Mouse (Mus musculus): ENCODE data around the gene Ddx6. TPM values are rescaled to one million over a fixed set of nuclear protein-coding genes. Genes with fewer than 3 reads are reported as not detected.
"Not testable (repeated sequence)": the region's sequence is repeated elsewhere in the genome, so short reads cannot be mapped to it uniquely, and the experiment has no call there.

The Ddx6 gene
- polyA plus RNA-seq (2016; fragmentation: Nextera tagmentation; extraction: Ambion mirVana), result 17.6 and 26.7 TPM in 2 replicates

GRCm38 (mm10) chr9:44604779-44605615 lies at the start of gene Ddx6:
Gene Ddx6 (plus strand): TSS chr9:44604892.
- peak; percentile 77 for ATAC-seq (ENCODE audit: low FRiP score, low read depth)
- no peaks in the 10 kb centered on the region for H3K27me3 ChIP-seq (replicated peaks)
- H3K4me3 ChIP-seq, result peak within 1 kb of the TSS; percentile 99
- peak within 1 kb of the TSS; percentile 99 for H3K27ac ChIP-seq
- WGBS, result 1% methylated on average over 67 of the region's 80 CpGs
- H3K9ac ChIP-seq, result peak within 1 kb of the TSS; percentile 100
- no peaks in the 10 kb centered on the region for H3K9me3 ChIP-seq
- peaks cover 23% of the 10 kb centered on the region for H3K4me1 ChIP-seq
- peak within 1 kb of the TSS; percentile 88 for H3K4me2 ChIP-seq (replicated peaks)
- H3K36me3 ChIP-seq, result peaks cover 23% of the 10 kb centered on the region

- no peak for ATAC-seq (ENCODE audit: low FRiP score, low read depth)
- H3K36me3 ChIP-seq, result no peaks in the 10 kb centered on the region
- 63% methylated on average over 4 of the region's 4 CpGs for WGBS
Observed at GRCm38 (mm10) chr9:44561597-44561996, 43.1 kb upstream of the Ddx6 start, which contains the start of gene Cxcr5. Gene Cxcr5 (minus strand): TSS chr9:44561877.

GRCm38 (mm10) chr9:44562936-44563335 lies 41.8 kb upstream of the Ddx6 start:
- Histone ChIP-seq H3K4me3 (no peak overlapping the region), H3K4me2 (replicated peaks) (no peak overlapping the region), H3K9me3 (no peaks in the 10 kb centered on the region), H3K27me3 (replicated peaks) (no peaks in the 10 kb centered on the region), H3K27ac (no peak overlapping the region), H3K4me1 (no peaks in the 10 kb centered on the region), H3K9ac (no peak overlapping the region), H3K36me3 (no peaks in the 10 kb centered on the region)
- ATAC-seq (ENCODE audit: low FRiP score, low read depth), result no peak
- 59% methylated on average over 12 of the region's 12 CpGs for WGBS

More at GRCm38 (mm10) chr9:44561597-44561996, 43.1 kb upstream of the Ddx6 start, which contains the start of gene Cxcr5:
- Histone ChIP-seq H3K4me3 (no peak within 1 kb of the TSS), H3K4me1 (no peaks in the 10 kb centered on the region), H3K27me3 (replicated peaks) (no peaks in the 10 kb centered on the region), H3K9ac (no peak within 1 kb of the TSS), H3K27ac (no peak within 1 kb of the TSS), H3K4me2 (replicated peaks) (no peak within 1 kb of the TSS), H3K9me3 (no peaks in the 10 kb centered on the region)

GRCm38 (mm10) chr9:44565367-44565766 lies 39.3 kb upstream of the Ddx6 start:
- no peak overlapping the region for H3K4me3 ChIP-seq
- ATAC-seq (ENCODE audit: low FRiP score, low read depth), result no peak
- H3K4me2 ChIP-seq (replicated peaks), result no peak overlapping the region
- 43% methylated on average over 6 of the region's 6 CpGs for WGBS
- no peak overlapping the region for H3K27ac ChIP-seq
- no peaks in the 10 kb centered on the region for H3K4me1 ChIP-seq
- H3K36me3 ChIP-seq, result no peaks in the 10 kb centered on the region
- no peaks in the 10 kb centered on the region for H3K9me3 ChIP-seq
- no peaks in the 10 kb centered on the region for H3K27me3 ChIP-seq (replicated peaks)
- H3K9ac ChIP-seq, result no peak overlapping the region

GRCm38 (mm10) chr9:44567338-44568082 lies 37.2 kb upstream of the Ddx6 start:
- no peaks in the 10 kb centered on the region for H3K36me3 ChIP-seq

GRCm38 (mm10) chr9:44568083-44568455 lies 36.6 kb upstream of the Ddx6 start:
- H3K36me3 ChIP-seq, result no peaks in the 10 kb centered on the region
- H3K4me1 ChIP-seq, result no peaks in the 10 kb centered on the region
- no peak overlapping the region for H3K4me3 ChIP-seq
- ATAC-seq (ENCODE audit: low FRiP score, low read depth), result no peak
- H3K9ac ChIP-seq, result no peak overlapping the region
- no peaks in the 10 kb centered on the region for H3K9me3 ChIP-seq
- no peak overlapping the region for H3K4me2 ChIP-seq (replicated peaks)
- no peaks in the 10 kb centered on the region for H3K27me3 ChIP-seq (replicated peaks)
- no peak overlapping the region for H3K27ac ChIP-seq
- WGBS, result 45% methylated on average over 7 of the region's 7 CpGs

More at GRCm38 (mm10) chr9:44567338-44568082, 37.2 kb upstream of the Ddx6 start:
- H3K27ac ChIP-seq, result no peak overlapping the region
- WGBS, result 81% methylated on average over 9 of the region's 9 CpGs
- H3K9me3 ChIP-seq, result no peaks in the 10 kb centered on the region
- no peak overlapping the region for H3K9ac ChIP-seq
- no peak overlapping the region for H3K4me3 ChIP-seq
- H3K4me2 ChIP-seq (replicated peaks), result no peak overlapping the region
- ATAC-seq (ENCODE audit: low FRiP score, low read depth), result no peak
- H3K4me1 ChIP-seq, result no peaks in the 10 kb centered on the region
- H3K27me3 ChIP-seq (replicated peaks), result no peaks in the 10 kb centered on the region

- no peak overlapping the region for H3K4me2 ChIP-seq (replicated peaks)
- H3K9ac ChIP-seq, result no peak overlapping the region
- H3K27me3 ChIP-seq (replicated peaks), result no peaks in the 10 kb centered on the region
- 77% methylated on average over 12 of the region's 12 CpGs for WGBS
- no peaks in the 10 kb centered on the region for H3K4me1 ChIP-seq
- no peak for ATAC-seq (ENCODE audit: low FRiP score, low read depth)
- H3K27ac ChIP-seq, result no peak overlapping the region
- H3K4me3 ChIP-seq, result no peak overlapping the region
- no peaks in the 10 kb centered on the region for H3K36me3 ChIP-seq
- no peaks in the 10 kb centered on the region for H3K9me3 ChIP-seq
Observed at GRCm38 (mm10) chr9:44570939-44571382, 33.7 kb upstream of the Ddx6 start.

GRCm38 (mm10) chr9:44573306-44573705 lies 31.4 kb upstream of the Ddx6 start:
- no peak overlapping the region for H3K9ac ChIP-seq
- no peaks in the 10 kb centered on the region for H3K4me1 ChIP-seq
- H3K27ac ChIP-seq, result no peak overlapping the region
- H3K36me3 ChIP-seq, result no peaks in the 10 kb centered on the region
- ATAC-seq (ENCODE audit: low FRiP score, low read depth), result no peak
- H3K27me3 ChIP-seq (replicated peaks), result no peaks in the 10 kb centered on the region
- no peak overlapping the region for H3K4me3 ChIP-seq
- no peaks in the 10 kb centered on the region for H3K9me3 ChIP-seq
- no peak overlapping the region for H3K4me2 ChIP-seq (replicated peaks)
- 85% methylated on average over 4 of the region's 4 CpGs for WGBS

- H3K4me3 ChIP-seq, result no peak overlapping the region
- 93% methylated on average over 2 of the region's 2 CpGs for WGBS
- no peak for ATAC-seq (ENCODE audit: low FRiP score, low read depth)
- H3K36me3 ChIP-seq, result no peaks in the 10 kb centered on the region
- no peak overlapping the region for H3K4me2 ChIP-seq (replicated peaks)
- H3K9ac ChIP-seq, result no peak overlapping the region
- no peaks in the 10 kb centered on the region for H3K27me3 ChIP-seq (replicated peaks)
- H3K9me3 ChIP-seq, result no peaks in the 10 kb centered on the region
- H3K4me1 ChIP-seq, result no peaks in the 10 kb centered on the region
- H3K27ac ChIP-seq, result no peak overlapping the region
Observed at GRCm38 (mm10) chr9:44575095-44575494, 29.6 kb upstream of the Ddx6 start.

GRCm38 (mm10) chr9:44576046-44576445 lies 28.6 kb upstream of the Ddx6 start:
- not testable (repeated sequence) for ATAC-seq (ENCODE audit: low FRiP score, low read depth); H3K36me3 ChIP-seq; H3K9ac ChIP-seq; H3K27me3 ChIP-seq (replicated peaks); H3K4me3 ChIP-seq; H3K27ac ChIP-seq; H3K4me2 ChIP-seq (replicated peaks); H3K4me1 ChIP-seq; H3K9me3 ChIP-seq
- 95% methylated on average over 7 of the region's 7 CpGs for WGBS

GRCm38 (mm10) chr9:44579392-44579791 lies 25.3 kb upstream of the Ddx6 start:
- no peak overlapping the region for H3K4me3 ChIP-seq
- H3K27ac ChIP-seq, result no peak overlapping the region
- WGBS, result 47% methylated on average over 6 of the region's 6 CpGs
- no peaks in the 10 kb centered on the region for H3K9me3 ChIP-seq
- H3K9ac ChIP-seq, result no peak overlapping the region
- H3K27me3 ChIP-seq (replicated peaks), result no peaks in the 10 kb centered on the region
- no peak overlapping the region for H3K4me2 ChIP-seq (replicated peaks)
- H3K4me1 ChIP-seq, result no peaks in the 10 kb centered on the region
- H3K36me3 ChIP-seq, result no peaks in the 10 kb centered on the region
- ATAC-seq (ENCODE audit: low FRiP score, low read depth), result no peak

GRCm38 (mm10) chr9:44580085-44580484 lies 24.6 kb upstream of the Ddx6 start:
- H3K27me3 ChIP-seq (replicated peaks), result no peaks in the 10 kb centered on the region
- WGBS, result 90% methylated on average over 5 of the region's 5 CpGs
- no peak for ATAC-seq (ENCODE audit: low FRiP score, low read depth)
- no peaks in the 10 kb centered on the region for H3K9me3 ChIP-seq
- H3K27ac ChIP-seq, result no peak overlapping the region
- H3K36me3 ChIP-seq, result no peaks in the 10 kb centered on the region
- H3K4me1 ChIP-seq, result no peaks in the 10 kb centered on the region
- H3K9ac ChIP-seq, result no peak overlapping the region
- H3K4me3 ChIP-seq, result no peak overlapping the region
- H3K4me2 ChIP-seq (replicated peaks), result no peak overlapping the region

Measured in neural tube, embryonic 12.5 days (tissue).